8 mouse cellular contexts compared by ENCODE assay signal in the genomic region with DNA sequence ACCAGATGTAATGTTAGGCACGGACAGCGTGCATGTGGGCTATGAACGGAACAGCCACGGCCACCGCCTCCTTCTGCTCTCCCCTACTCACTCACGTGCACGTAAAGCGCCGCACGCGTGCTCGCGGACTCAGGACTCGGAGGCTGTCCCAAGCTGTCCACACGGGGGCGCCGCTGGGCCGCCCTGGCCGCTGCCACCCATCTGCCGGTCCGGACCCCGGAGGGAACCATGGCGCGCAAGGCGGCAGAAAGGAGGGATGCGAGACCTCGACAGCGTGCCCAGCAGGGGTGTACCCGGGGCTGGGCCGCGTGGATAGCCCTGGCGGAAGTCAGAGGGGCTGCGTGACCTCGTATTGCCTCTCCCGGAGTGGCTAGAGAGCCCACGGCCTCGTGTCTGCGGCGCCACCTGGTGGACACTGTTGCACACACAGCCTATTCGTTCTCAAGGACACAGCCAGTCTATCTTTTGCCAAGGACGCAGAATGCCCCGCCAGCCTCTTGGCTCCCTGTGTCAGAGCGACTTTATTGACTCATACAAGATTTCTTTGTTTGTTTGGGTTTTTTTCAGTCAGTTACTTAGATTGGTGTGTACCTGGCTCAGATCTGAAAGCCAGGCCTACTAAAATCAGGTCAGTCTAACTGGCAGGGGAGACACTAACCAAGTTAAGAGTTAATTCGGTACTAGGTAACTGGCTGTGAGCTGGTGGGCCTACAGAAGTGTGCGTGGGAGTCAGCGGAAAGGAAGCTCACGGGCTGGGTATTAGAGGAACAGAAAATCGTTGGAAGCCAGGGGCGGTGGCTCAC. TPM values are rescaled to one million over a fixed set of nuclear protein-coding genes. Genes with fewer than 3 reads are reported as not detected.
DNase-seq lines count a peak whose midpoint lies in the region; ATAC-seq lines count a peak whose summit lies in the region.

Gene Rsad1 (minus strand): TSS at position 368 of the 803 bp plus-strand sequence.

- peaks cover 2% of the 10 kb centered on the region; the same call in 1 of the 2 replicates for H3K36me3 ChIP-seq in forebrain, embryonic 10.5 days (replicated peaks)
- H3K36me3 ChIP-seq in heart, embryonic 16.5 days (ENCODE audit: control insufficient read depth, insufficient read depth), result no peaks in the 10 kb centered on the region
- no peaks in the 10 kb centered on the region for H3K36me3 ChIP-seq in liver, embryonic 15.5 days (replicated peaks)
- H3K36me3 ChIP-seq in neural tube, embryonic 12.5 days, result no peaks in the 10 kb centered on the region

- ATAC-seq in CD4-positive, CD25-positive, alpha-beta regulatory T cell, adult 4 months, result peak; percentile 88
- peak; percentile 85 for ATAC-seq in heart, embryonic 16.5 days (replicated peaks; ENCODE audit: extremely low read depth, insufficient read depth, low FRiP score)
- ATAC-seq in liver, embryonic 15.5 days (ENCODE audit: insufficient read depth), result peak; percentile 78
- peak; percentile 81 for ATAC-seq in neural tube, embryonic 12.5 days (ENCODE audit: low FRiP score, low read depth)

- 5% methylated on average over 49 of the region's 49 CpGs for WGBS in forebrain, embryonic 10.5 days
- WGBS in heart, embryonic 16.5 days, result 3% methylated on average over 49 of the region's 49 CpGs
- WGBS in liver, embryonic 15.5 days (ENCODE audit: insufficient replicate concordance), result 3% methylated on average over 49 of the region's 49 CpGs
- 5% methylated on average over 49 of the region's 49 CpGs for WGBS in neural tube, embryonic 12.5 days

- peak within 1 kb of the TSS; percentile 94 for H3K27ac ChIP-seq in forebrain, embryonic 10.5 days
- H3K27ac ChIP-seq in heart, embryonic 16.5 days (ENCODE audit: low read length), result peak within 1 kb of the TSS; percentile 79
- peak within 1 kb of the TSS; percentile 73; the same call in 1 of the 2 replicates for H3K27ac ChIP-seq in liver, embryonic 15.5 days (replicated peaks)
- peak within 1 kb of the TSS; percentile 57; the same call in 1 of the 2 replicates for H3K27ac ChIP-seq in neural tube, embryonic 12.5 days

- H3K9me3 ChIP-seq in forebrain, embryonic 10.5 days, result no peaks in the 10 kb centered on the region; the same call in 1 of the 2 replicates
- H3K9me3 ChIP-seq in heart, embryonic 16.5 days (replicated peaks; ENCODE audit: control insufficient read depth, low read length), result peaks cover 4% of the 10 kb centered on the region; the same call in 1 of the 2 replicates
- no peaks in the 10 kb centered on the region for H3K9me3 ChIP-seq in liver, embryonic 15.5 days (replicated peaks)
- no peaks in the 10 kb centered on the region for H3K9me3 ChIP-seq in neural tube, embryonic 12.5 days

- DNase-seq in c-Kit-negative CD71-positive TER-119-positive erythroid progenitor cells, embryonic 14.5 days (ENCODE audit: low read depth, low spot score), result peak; percentile 75
- DNase-seq in forebrain, embryonic 10.5 days (ENCODE audit: extremely low spot score, low spot score), result peak; percentile 93
- DNase-seq in kidney, postnatal 36 days, result peak; percentile 95 to 98
- peak; percentile 86 for DNase-seq in telencephalon, adult 2 months (ENCODE audit: low read depth, low spot score)

- peak within 1 kb of the TSS; percentile 79 for H3K4me2 ChIP-seq in heart, embryonic 16.5 days (ENCODE audit: low read depth, low read length)
- H3K4me2 ChIP-seq in liver, embryonic 15.5 days, result peak within 1 kb of the TSS; percentile 89
- H3K4me2 ChIP-seq in neural tube, embryonic 12.5 days (replicated peaks), result peak within 1 kb of the TSS; percentile 81

- H3K9ac ChIP-seq in heart, embryonic 16.5 days (ENCODE audit: low read length), result peak within 1 kb of the TSS; percentile 73
- peak within 1 kb of the TSS; percentile 65 for H3K9ac ChIP-seq in liver, embryonic 15.5 days
- H3K9ac ChIP-seq in neural tube, embryonic 12.5 days, result peak within 1 kb of the TSS; percentile 58

- H3K27me3 ChIP-seq in forebrain, embryonic 10.5 days (ENCODE audit: poor library complexity, severe bottlenecking), result no peaks in the 10 kb centered on the region; the same call in 1 of the 2 replicates
- no peaks in the 10 kb centered on the region for H3K27me3 ChIP-seq in heart, embryonic 16.5 days (ENCODE audit: control insufficient read depth, insufficient read depth, low read length)
- H3K27me3 ChIP-seq in liver, embryonic 15.5 days, result no peaks in the 10 kb centered on the region
- H3K27me3 ChIP-seq in neural tube, embryonic 12.5 days (replicated peaks), result no peaks in the 10 kb centered on the region

- H3K4me1 ChIP-seq in forebrain, embryonic 10.5 days, result peaks cover 25% of the 10 kb centered on the region
- H3K4me1 ChIP-seq in heart, embryonic 16.5 days (ENCODE audit: control insufficient read depth, insufficient read depth, low read length), result peaks cover 7% of the 10 kb centered on the region
- H3K4me1 ChIP-seq in liver, embryonic 15.5 days (replicated peaks), result peaks cover 18% of the 10 kb centered on the region
- H3K4me1 ChIP-seq in neural tube, embryonic 12.5 days, result peaks cover 11% of the 10 kb centered on the region

- H3K4me3 ChIP-seq in forebrain, embryonic 10.5 days, result peak within 1 kb of the TSS; percentile 74
- H3K4me3 ChIP-seq in heart, embryonic 16.5 days (ENCODE audit: low read length), result peak within 1 kb of the TSS; percentile 57
- peak within 1 kb of the TSS; percentile 72 for H3K4me3 ChIP-seq in liver, embryonic 15.5 days (replicated peaks)
- H3K4me3 ChIP-seq in neural tube, embryonic 12.5 days, result peak within 1 kb of the TSS; percentile 52

RNA-seq across cellular contexts. Expression of gene Rsad1, which starts in this region (rescaled TPM):
- 1 to 10 TPM in 1 of 2 experiments, under 1 TPM in 1; 0.78 to 1.7 TPM for polyA plus RNA-seq in CD4-positive, CD25-positive, alpha-beta regulatory T cell, adult 4 months (2017; shearing (Covaris generic))
- polyA plus RNA-seq in forebrain, embryonic 10.5 days (2016; fragmentation: Nextera tagmentation; extraction: Ambion mirVana), result 3.7 and 5.6 TPM in 2 replicates
- 7.3 and 8.0 TPM in 2 replicates for polyA plus RNA-seq in heart, embryonic 16.5 days (2015; fragmentation: Nextera tagmentation; extraction: Ambion mirVana)
- 1.0 and 1.1 TPM in 2 replicates for polyA plus RNA-seq in liver, embryonic 15.5 days (2015; fragmentation: Nextera tagmentation; extraction: Ambion mirVana)
- 3.8 and 4.1 TPM in 2 replicates for polyA plus RNA-seq in neural tube, embryonic 12.5 days (2016; fragmentation: Nextera tagmentation; extraction: Ambion mirVana)

Comparison
In these comparisons a context has a peak if more than half of its experiments do, and no peak if none do; other contexts are left out.
1. Peak in every context shown above with its lines: DNase-seq, ATAC-seq, H3K4me3 ChIP-seq and H3K27ac ChIP-seq.